Mouse (Mus musculus) brown adipose tissue, adult 24 weeks (tissue): ENCODE measurements at regions not wholly inside any gene's neighbourhood (a gene's known extent, or its start where the extent isn't known, plus 50 kb on each side); places are given as distances from the start of the nearest gene placed in this dataset.
A peak's percentile ranks its signal among the peaks of the same experiment; 100 is the strongest.

ENCODE experiments used
- H3K27ac ChIP-seq: fragments of 200-500 bp; replicated peaks from 2 replicates; pipeline ENCODE4 v1.5.1; 2012; ENCODE audit warnings: low read depth, mild to moderate bottlenecking, low read length
- H3K4me1 ChIP-seq: fragments of 200-500 bp; 2 replicates; pipeline ENCODE4 v1.6.1; 2012; ENCODE audit warnings: low read length, mixed read lengths; ENCODE audit not compliant: control insufficient read depth, insufficient read depth, insufficient read length
- H3K4me3 ChIP-seq: fragments of 200-500 bp; 2 replicates; pipeline ENCODE4 v1.5.1; 2012; ENCODE audit warnings: low read depth, mild to moderate bottlenecking, low read length, moderate library complexity; ENCODE audit not compliant: insufficient read depth

- no peak overlapping the region for H3K27ac ChIP-seq
- H3K4me1 ChIP-seq, result no peaks in the 10 kb centered on the region
- peak overlapping the region; percentile 44 for H3K4me3 ChIP-seq
Observed at GRCm38 (mm10) chr2:172613891-172614391, 64.5 kb downstream of the Tfap2c start.

DNA sequence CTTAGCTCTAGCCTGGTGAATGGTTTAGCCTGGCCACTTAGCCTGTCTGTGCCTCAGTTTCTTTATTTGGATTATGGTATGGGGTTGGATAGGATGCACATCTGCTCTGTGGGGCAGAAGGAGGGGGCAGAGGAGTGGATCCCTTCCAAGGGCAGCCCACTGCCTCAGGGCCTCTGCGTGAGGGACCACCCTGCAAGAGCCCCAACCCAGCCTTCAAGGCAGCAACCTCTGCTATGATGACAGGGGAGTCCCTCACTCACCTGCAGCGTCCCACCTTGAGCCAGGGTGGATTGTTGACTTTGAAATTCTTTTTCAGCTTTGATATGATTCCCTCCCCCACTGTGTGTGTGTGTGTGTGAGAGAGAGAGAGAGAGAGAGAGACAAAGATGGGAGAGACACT, 65.8 kb downstream of the Tfap2c start:
- H3K4me3 ChIP-seq, result no peak overlapping the region
- H3K4me1 ChIP-seq, result no peaks in the 10 kb centered on the region
- H3K27ac ChIP-seq, result no peak overlapping the region

DNA sequence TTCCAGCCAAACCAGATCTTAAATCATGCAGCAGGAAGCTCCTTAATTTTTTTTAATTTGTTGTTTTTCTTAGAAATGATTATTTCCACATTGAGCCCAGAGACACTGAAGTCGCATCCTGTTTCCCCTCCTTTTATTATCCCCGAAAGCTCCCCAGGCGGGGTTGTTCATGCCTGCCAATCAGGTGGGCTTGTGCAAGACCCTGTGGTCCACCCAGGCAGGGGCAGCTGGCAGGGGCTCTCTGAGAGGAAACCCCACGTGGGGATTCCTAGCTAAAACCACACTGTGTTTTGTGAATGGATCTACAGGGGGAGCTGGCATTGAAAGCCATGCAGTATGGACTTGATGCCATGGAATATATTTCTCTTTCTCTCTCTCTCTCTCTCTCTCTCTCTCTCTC, 66.2 kb downstream of the Tfap2c start:
- no peaks in the 10 kb centered on the region for H3K4me1 ChIP-seq
- no peak overlapping the region for H3K4me3 ChIP-seq
- no peak overlapping the region for H3K27ac ChIP-seq

GRCm38 (mm10) chr2:172619168-172619567, 69.8 kb downstream of the Tfap2c start:
- Histone ChIP-seq H3K4me3 (no peak overlapping the region), H3K4me1 (no peaks in the 10 kb centered on the region), H3K27ac (no peak overlapping the region)

DNA sequence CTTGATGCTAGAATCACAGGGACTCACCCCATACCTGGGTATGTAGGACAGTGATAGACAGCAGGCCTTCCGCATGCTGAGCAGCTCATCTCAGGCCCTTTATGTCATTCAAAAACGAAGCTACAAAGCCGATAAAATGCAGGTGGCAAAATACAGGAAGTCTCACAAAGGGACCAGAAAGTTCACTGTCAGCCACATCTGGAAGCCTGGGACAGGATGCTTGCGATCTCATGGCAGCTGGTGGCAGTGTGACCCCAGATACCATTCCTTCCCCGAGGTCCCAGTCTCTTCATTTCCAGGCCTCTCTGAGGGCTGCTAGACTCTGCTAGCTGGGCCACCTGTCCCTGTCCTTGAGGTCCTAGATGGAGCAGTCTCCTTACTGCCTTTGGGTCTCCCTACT, 70.6 kb downstream of the Tfap2c start:
- no peak overlapping the region for H3K27ac ChIP-seq
- no peak overlapping the region for H3K4me3 ChIP-seq
- H3K4me1 ChIP-seq, result no peaks in the 10 kb centered on the region

GRCm38 (mm10) chr2:172623707-172624106, 74.3 kb downstream of the Tfap2c start:
- Histone ChIP-seq H3K4me3 (no peak overlapping the region), H3K27ac (no peak overlapping the region), H3K4me1 (no peaks in the 10 kb centered on the region)

- Histone ChIP-seq H3K4me1 (no peaks in the 10 kb centered on the region), H3K27ac (no peak overlapping the region), H3K4me3 (no peak overlapping the region)
Observed at GRCm38 (mm10) chr2:172627353-172628306, 78.2 kb downstream of the Tfap2c start.

DNA sequence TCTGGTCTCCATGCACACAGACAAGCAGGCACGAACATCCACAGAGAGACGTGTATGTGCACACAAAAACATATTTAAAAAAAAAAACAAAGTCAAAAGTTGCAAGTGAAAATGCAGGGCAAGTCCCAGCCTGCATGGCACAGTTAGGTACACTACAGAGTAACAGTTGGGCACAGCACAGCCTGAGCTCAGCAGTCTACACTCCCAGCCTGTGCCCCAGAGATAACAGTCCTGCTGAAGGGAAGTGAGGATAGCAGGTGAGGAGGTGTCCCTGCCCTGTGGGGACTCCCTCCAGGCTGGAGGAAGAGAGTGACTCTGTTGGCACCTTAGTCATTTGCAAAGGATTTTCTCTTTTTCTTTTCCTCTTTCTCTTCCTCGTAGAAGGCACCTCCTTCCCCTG, 80.9 kb downstream of the Tfap2c start:
- Histone ChIP-seq H3K4me1 (no peaks in the 10 kb centered on the region), H3K27ac (no peak overlapping the region), H3K4me3 (no peak overlapping the region)

DNA sequence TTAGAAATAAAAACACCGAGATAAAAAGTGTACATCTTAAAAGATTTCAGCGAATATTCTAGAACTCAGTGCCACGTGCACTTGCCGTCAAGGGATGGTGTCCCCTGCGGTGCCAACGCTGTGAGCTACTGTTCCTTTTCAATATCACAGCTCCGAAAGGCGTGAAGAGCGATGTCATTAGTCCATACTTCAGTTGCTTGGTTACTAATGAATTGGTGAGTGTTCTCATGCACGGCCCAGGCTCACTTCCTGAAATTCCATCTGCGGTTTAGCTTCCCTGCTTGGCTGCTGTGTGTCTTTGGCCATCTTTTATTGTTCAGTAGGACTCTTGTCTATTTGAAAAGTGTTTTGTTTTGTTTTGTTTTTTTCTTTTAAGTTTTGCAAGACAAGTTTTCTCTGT, 93.2 kb downstream of the Tfap2c start:
- Histone ChIP-seq H3K27ac (no peak overlapping the region), H3K4me1 (peaks cover 3% of the 10 kb centered on the region; the same call in 1 of the 2 replicates), H3K4me3 (no peak overlapping the region)

DNA sequence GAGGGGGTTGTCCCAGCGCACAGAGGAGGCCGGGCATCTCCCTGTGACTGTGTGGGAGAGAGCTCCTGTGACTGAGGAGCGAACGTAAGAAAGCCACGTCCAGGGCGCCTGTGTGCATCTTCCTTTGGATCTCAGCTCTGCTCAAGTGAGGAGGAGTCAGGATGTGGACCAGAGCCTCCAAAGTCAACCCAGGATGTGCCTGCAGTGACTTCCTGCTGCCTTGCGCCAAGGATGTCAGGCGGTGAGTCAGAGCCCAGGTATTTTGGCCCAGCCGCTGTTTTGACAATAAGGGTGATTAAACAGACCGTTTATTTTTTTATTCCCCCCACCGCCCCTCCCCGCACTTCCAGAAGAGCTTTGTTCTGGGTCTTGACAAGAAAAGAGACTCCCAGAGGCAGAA, 94.5 kb downstream of the Tfap2c start:
- no peak overlapping the region for H3K4me3 ChIP-seq
- H3K4me1 ChIP-seq, result peaks cover 3% of the 10 kb centered on the region; the same call in 1 of the 2 replicates
- H3K27ac ChIP-seq, result no peak overlapping the region

DNA sequence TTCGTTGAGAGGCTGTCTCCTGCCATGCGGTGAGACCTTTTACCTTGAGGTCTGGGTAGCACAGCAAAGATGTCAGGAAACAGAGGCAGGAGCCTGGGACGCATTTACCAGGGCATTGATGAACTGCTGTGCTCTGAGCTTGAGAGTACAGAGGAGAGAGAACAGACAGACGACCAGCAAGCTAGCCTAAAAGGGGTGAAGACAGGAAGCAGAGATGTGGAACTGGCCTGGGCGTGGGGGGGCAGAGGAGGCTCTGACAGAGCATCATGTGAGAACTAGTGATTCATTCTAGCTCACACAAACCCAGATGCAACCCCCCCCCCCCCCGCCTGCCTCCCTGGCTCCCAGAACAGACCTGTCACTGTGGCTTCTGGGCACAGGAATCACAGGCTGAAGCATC, 95.1 kb downstream of the Tfap2c start:
- no peak overlapping the region; the same call in 1 of the 2 replicates for H3K27ac ChIP-seq

GRCm38 (mm10) chr2:172648072-172648471, 98.7 kb downstream of the Tfap2c start:
- Histone ChIP-seq H3K4me1 (peaks cover 3% of the 10 kb centered on the region; the same call in 1 of the 2 replicates), H3K4me3 (no peak overlapping the region), H3K27ac (no peak overlapping the region)

More for the DNA sequence above, 95.1 kb downstream of the Tfap2c start:
- Histone ChIP-seq H3K4me3 (no peak overlapping the region), H3K4me1 (peaks cover 3% of the 10 kb centered on the region; the same call in 1 of the 2 replicates)

- Histone ChIP-seq H3K4me1 (no peaks in the 10 kb centered on the region), H3K27ac (no peak overlapping the region), H3K4me3 (no peak overlapping the region)
Observed at GRCm38 (mm10) chr2:172660479-172660878, 111.1 kb downstream of the Tfap2c start.

DNA sequence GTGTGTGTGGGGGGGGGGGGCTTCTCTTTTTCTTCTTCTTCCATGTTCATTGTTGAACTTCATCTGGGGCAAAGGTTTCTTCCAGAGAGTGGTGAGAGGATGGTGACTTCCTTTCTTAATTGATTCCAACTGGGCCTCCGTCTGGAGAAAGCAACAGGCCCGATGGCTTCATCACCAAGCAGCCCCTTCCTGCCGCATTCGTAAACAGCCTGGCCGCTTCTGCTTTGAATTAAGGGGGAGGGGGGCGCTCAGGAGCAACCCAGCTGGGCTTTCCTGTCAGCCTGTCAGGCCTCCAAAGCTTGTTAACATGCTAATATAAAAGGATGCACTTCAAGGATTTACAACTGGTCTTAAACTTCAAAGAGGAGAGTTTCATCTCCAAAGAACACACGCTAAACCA, 111.5 kb downstream of the Tfap2c start:
- no peak overlapping the region for H3K27ac ChIP-seq
- no peaks in the 10 kb centered on the region for H3K4me1 ChIP-seq

GRCm38 (mm10) chr2:172661418-172661980, 112.1 kb downstream of the Tfap2c start:
- H3K4me3 ChIP-seq, result no peak overlapping the region
- no peak overlapping the region for H3K27ac ChIP-seq
- no peaks in the 10 kb centered on the region for H3K4me1 ChIP-seq

More for the DNA sequence above, 111.5 kb downstream of the Tfap2c start:
- H3K4me3 ChIP-seq, result no peak overlapping the region
